Mouse (Mus musculus) myocyte (in vitro differentiated cells): ENCODE measurements around the gene Clstn2. TPM values are rescaled to one million over a fixed set of nuclear protein-coding genes. Genes with fewer than 3 reads are reported as not detected.

Source experiments
- H3K27me3 ChIP-seq: one replicate; pipeline ENCODE4 v1.6.1; 2011; ENCODE audit not compliant: control insufficient read depth, insufficient read depth, insufficient read length
- H3K36me3 ChIP-seq: one replicate; pipeline ENCODE4 v1.6.1; 2011; ENCODE audit not compliant: control insufficient read depth, insufficient read depth
- H3K4me2 ChIP-seq: one replicate; pipeline ENCODE4 v1.6.1; 2011; ENCODE audit warnings: low read depth, control low read depth
- H3K4me3 ChIP-seq: one replicate; pipeline ENCODE4 v1.5.1; 2011; ENCODE audit warnings: mild to moderate bottlenecking, control low read depth, moderate library complexity
- H3K79me2 ChIP-seq: one replicate; pipeline ENCODE4 v1.6.1; 2011; ENCODE audit not compliant: control insufficient read depth, insufficient read depth
- H3ac ChIP-seq: one replicate; pipeline ENCODE4 v1.6.1; 2011; ENCODE audit not compliant: control insufficient read depth, insufficient read length
- CEBPB ChIP-seq: IDR thresholded peaks from 2 replicates; pipeline ENCODE4 v1.6.1; 2011; ENCODE audit warnings: mild to moderate bottlenecking, moderate library complexity; ENCODE audit not compliant: poor library complexity, insufficient read depth, severe bottlenecking
- E2F4 ChIP-seq: IDR thresholded peaks from one replicate; pipeline ENCODE4 v1.6.1; 2011; ENCODE audit warnings: mild to moderate bottlenecking, control low read depth, moderate library complexity; ENCODE audit not compliant: insufficient read depth
- MAX ChIP-seq: IDR thresholded peaks from one replicate; pipeline ENCODE4 v1.6.1; 2011; ENCODE audit warnings: low read depth, mild to moderate bottlenecking, control low read depth
- MYOD1 ChIP-seq, 3 experiments: IDR thresholded peaks; one replicate each; pipeline ENCODE4 v1.6.1; 2011; ENCODE audit warnings: control low read depth in 2 of 3, low read depth in 2 of 3, mild to moderate bottlenecking in 2 of 3, moderate library complexity in 1 of 3; ENCODE audit not compliant: insufficient read length in 2 of 3, control insufficient read depth in 1 of 3
- MYOG ChIP-seq, 3 experiments: IDR thresholded peaks; one replicate each; pipeline ENCODE4 v1.6.1; 2011; ENCODE audit warnings: control low read depth in 2 of 3, low read depth in 2 of 3, mild to moderate bottlenecking in 2 of 3; ENCODE audit not compliant: insufficient read length in 2 of 3, control insufficient read depth in 1 of 3, insufficient read depth in 1 of 3
- POLR2A ChIP-seq: IDR thresholded peaks from one replicate; pipeline ENCODE4 v1.6.1; 2011; ENCODE audit warnings: low read depth, mild to moderate bottlenecking, control low read depth, moderate library complexity; ENCODE audit not compliant: insufficient read length
- POLR2AphosphoS2 ChIP-seq: IDR thresholded peaks from one replicate; pipeline ENCODE4 v1.6.1; 2011; ENCODE audit warnings: low read depth, control low read depth; ENCODE audit not compliant: insufficient read length
- REST ChIP-seq: IDR thresholded peaks from one replicate; pipeline ENCODE4 v1.6.1; 2011; ENCODE audit warnings: mild to moderate bottlenecking, control low read depth, moderate library complexity; ENCODE audit not compliant: insufficient read depth, insufficient read length
- SRF ChIP-seq: IDR thresholded peaks from one replicate; pipeline ENCODE4 v1.6.1; 2011; ENCODE audit warnings: low read depth; ENCODE audit not compliant: control insufficient read depth, insufficient read length
- TCF12 ChIP-seq: IDR thresholded peaks from one replicate; pipeline ENCODE4 v1.6.1; 2011; ENCODE audit warnings: mild to moderate bottlenecking, control low read depth; ENCODE audit not compliant: poor library complexity, insufficient read depth, severe bottlenecking
- TCF3 ChIP-seq: IDR thresholded peaks from one replicate; pipeline ENCODE4 v1.6.1; 2011; ENCODE audit warnings: low read depth, control low read depth; ENCODE audit not compliant: insufficient read length
- USF1 ChIP-seq: IDR thresholded peaks from one replicate; pipeline ENCODE4 v1.6.1; 2011; ENCODE audit warnings: low read depth, mild to moderate bottlenecking, control low read depth, moderate library complexity
- polyA plus RNA-seq: library from polyadenylated mRNA; unstranded; fragments of >200 nt; fragmentation: generic; extraction: Trizol; gene quantifications from one replicate; pipeline ENCODE4 v1.2.1, GENCODE M21; 2012; ENCODE audit warnings: missing spikeins

Gene Clstn2
- polyA plus RNA-seq, 1 experiment: 0.02 TPM

- no peak overlapping the region for H3K4me3 ChIP-seq
- no peaks in the 10 kb centered on the region for H3K79me2 ChIP-seq
- H3K36me3 ChIP-seq: no peaks in the 10 kb centered on the region
- TF ChIP-seq USF1 (no peak), REST (no peak), MYOD1 (IDR thresholded peaks at IDR 0.05; ENCODE audit: control insufficient read depth in 1 of 3, insufficient read length in 2 of 3, low read depth in 2 of 3) (no peak), TCF3 (no peak)
- H3K27me3 ChIP-seq: no peaks in the 10 kb centered on the region
- no peak overlapping the region for H3ac ChIP-seq
- no peak overlapping the region for H3K4me2 ChIP-seq
Measured at GRCm38 (mm10) chr9:97471014-97471591, 561.9 kb downstream of the Clstn2 start.

DNA sequence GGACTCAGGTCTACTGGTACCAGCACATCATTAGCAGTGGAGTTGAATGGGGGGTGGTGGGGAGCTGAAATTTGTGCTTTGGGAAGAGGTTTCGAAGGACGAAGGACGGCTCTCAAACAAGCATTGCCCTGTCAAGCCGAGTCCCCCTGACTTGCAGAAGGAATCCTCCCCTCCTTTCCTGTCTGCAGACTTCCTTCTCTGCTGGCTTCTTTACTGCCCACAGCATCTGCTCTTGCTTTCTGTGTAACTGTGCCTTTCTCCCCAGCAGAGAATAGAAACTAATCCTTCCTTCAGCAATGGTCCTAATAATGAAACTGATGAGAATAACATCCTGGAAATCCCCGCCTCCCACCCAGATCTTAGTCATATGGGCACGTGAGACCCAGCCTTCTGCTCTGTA lies 572.5 kb downstream of the Clstn2 start:
- Histone ChIP-seq H3K4me2 (no peak overlapping the region), H3K27me3 (no peaks in the 10 kb centered on the region), H3K79me2 (no peaks in the 10 kb centered on the region), H3K4me3 (no peak overlapping the region), H3K36me3 (no peaks in the 10 kb centered on the region), H3ac (no peak overlapping the region)
- TF ChIP-seq SRF: no peak
- TF ChIP-seq MYOD1 (IDR thresholded peaks at IDR 0.05; ENCODE audit: control insufficient read depth in 1 of 3, insufficient read length in 2 of 3, low read depth in 2 of 3): no peak
- no peak for TF ChIP-seq POLR2AphosphoS2
- TF ChIP-seq CEBPB: no peak
- TF ChIP-seq MAX: no peak
- no peak for TF ChIP-seq TCF12
- TF ChIP-seq REST: no peak
- TF ChIP-seq E2F4: no peak
- no peak for TF ChIP-seq TCF3
- no peak for TF ChIP-seq MYOG (IDR thresholded peaks at IDR 0.05; ENCODE audit: control insufficient read depth in 1 of 3, insufficient read depth in 1 of 3, insufficient read length in 2 of 3, low read depth in 2 of 3)
- TF ChIP-seq POLR2A: no peak
- TF ChIP-seq USF1: no peak

- Histone ChIP-seq H3ac (no peak overlapping the region), H3K79me2 (no peaks in the 10 kb centered on the region), H3K4me3 (no peak overlapping the region), H3K36me3 (no peaks in the 10 kb centered on the region), H3K4me2 (no peak overlapping the region), H3K27me3 (no peaks in the 10 kb centered on the region)
- TF ChIP-seq REST (no peak), MAX (no peak), TCF3 (no peak), TCF12 (no peak), USF1 (no peak), MYOD1 (IDR thresholded peaks at IDR 0.05; ENCODE audit: control insufficient read depth in 1 of 3, insufficient read length in 2 of 3, low read depth in 2 of 3) (no peak), CEBPB (no peak), SRF (no peak), POLR2A (no peak)
Measured at GRCm38 (mm10) chr9:97459745-97460144, 573.2 kb downstream of the Clstn2 start.

DNA sequence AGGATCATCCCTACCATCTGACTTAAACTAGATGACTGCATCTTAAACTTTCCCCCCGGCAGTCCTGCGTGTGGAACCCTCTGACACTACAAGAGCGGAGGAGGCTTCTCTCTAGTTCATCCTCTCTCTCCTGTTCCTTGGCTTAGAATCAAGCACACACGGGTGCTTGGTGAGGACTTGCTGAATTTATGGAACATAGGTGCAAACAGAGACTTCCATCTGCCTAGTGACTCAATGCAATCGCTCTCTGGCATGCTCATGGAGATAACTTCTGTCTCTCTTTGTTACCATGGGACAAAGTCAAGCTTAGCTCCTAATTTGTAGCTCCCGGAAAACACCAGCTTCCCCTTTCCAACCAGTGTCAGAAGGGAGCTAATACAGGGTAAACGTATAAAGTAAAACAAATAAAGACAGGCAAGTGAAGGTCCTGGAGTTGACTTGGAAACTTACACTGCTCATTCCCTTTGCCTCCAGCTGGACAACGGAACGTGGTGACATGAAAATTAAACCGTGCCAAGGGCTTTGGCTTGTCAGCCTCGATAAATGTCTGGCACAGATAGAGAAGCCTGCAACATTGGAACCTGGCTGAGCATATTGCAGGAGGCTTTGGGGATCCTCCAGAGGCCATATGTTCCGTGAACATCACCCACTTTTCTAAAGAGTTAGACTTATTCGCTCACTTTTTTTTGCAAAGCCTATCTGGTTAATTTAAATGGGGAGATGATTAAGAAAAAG lies 583.5 kb downstream of the Clstn2 start:
- H3K4me2 ChIP-seq: no peak overlapping the region
- H3K27me3 ChIP-seq: no peaks in the 10 kb centered on the region
- TF ChIP-seq MAX (no peak), USF1 (no peak), TCF12 (no peak)
- no peaks in the 10 kb centered on the region for H3K79me2 ChIP-seq
- no peak overlapping the region for H3ac ChIP-seq
- H3K36me3 ChIP-seq: no peaks in the 10 kb centered on the region
- no peak overlapping the region for H3K4me3 ChIP-seq

DNA sequence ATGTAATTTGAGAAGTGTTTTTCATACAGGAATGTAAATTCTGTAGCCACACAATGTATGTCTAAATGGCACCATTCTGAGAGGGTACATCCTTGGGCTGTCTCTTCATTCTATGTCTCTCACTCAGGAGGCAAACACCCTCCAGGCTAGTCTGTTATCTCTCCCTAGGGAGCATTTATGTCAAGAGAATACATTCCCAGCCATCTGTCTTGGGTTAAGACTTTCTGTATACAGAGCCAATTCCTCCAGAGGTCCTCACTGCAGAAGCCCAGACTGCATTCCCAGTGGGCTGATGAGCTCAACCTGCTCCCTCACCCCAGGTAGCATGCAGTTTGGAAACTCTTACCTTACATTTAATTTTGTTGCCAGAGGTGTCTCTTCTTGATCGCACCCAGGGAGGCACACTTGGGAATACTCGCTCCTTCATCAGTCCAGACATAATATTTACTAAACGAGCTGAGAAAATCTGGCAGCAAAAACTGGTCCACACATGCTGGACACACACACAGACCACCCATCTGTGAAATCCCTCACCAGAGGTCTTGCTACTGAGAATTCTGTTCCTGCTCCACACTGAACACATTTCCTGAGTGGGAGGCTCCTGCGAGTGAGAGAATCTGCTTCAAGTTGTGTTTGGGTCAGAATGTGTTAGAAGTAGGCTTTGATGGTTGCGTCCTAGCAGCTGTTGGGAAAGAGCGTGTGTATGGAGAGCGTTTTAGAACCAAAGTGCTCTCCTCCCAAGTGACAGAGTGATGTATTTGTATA lies 592.9 kb downstream of the Clstn2 start:
- TF ChIP-seq TCF12: no peak
- TF ChIP-seq MAX: no peak
- TF ChIP-seq TCF3: no peak
- TF ChIP-seq USF1: no peak
- TF ChIP-seq CEBPB: no peak
- TF ChIP-seq POLR2A: no peak
- no peak for TF ChIP-seq E2F4
- TF ChIP-seq SRF: no peak
- no peak for TF ChIP-seq MYOG (IDR thresholded peaks at IDR 0.05; ENCODE audit: control insufficient read depth in 1 of 3, insufficient read depth in 1 of 3, insufficient read length in 2 of 3, low read depth in 2 of 3)
- no peak for TF ChIP-seq POLR2AphosphoS2
- Histone ChIP-seq H3K27me3 (no peaks in the 10 kb centered on the region), H3K36me3 (no peaks in the 10 kb centered on the region), H3K4me3 (no peak overlapping the region), H3K4me2 (no peak overlapping the region), H3ac (no peak overlapping the region), H3K79me2 (no peaks in the 10 kb centered on the region)
